Mouse (Mus musculus) liver, adult 2 months (tissue): ENCODE results near the gene Pde1b.

Experiments used
- CTCF ChIP-seq: fragments of 200-500 bp; IDR thresholded peaks from 2 replicates; pipeline ENCODE4 v1.5.1; 2011; ENCODE audit warnings: low read depth, low read length, control low read depth
- POLR2A ChIP-seq: fragments of 200-500 bp; IDR thresholded peaks from 2 replicates; pipeline ENCODE4 v1.6.1; 2011; ENCODE audit warnings: low read length, control low read depth; ENCODE audit not compliant: insufficient read depth; ENCODE audit errors: extremely low read depth

DNA sequence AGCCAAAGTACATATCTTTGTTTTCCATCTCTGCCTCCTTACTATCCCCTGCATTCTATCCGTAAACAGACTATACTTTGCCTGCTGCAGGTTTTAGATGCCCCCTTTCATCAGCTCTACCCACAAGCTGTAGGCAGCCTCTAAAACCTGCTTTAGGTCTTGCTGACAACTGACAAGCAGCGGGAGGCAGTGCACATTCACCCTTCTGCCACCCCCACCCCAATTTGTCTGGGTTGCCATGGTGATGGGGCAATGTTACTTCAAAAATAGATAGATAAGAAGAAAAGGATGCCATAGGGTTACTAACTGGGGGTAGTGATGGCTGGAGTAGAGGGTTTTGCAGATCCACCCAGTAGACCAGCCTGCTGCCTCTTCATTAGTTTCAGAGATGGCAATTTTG, 18.3 kb upstream of the Pde1b start:
- TF ChIP-seq POLR2A (no peak), CTCF (no peak)
